Mouse (Mus musculus) embryo, embryonic 10 days (tissue): ENCODE data around the gene Pgam1.
"Not testable (repeated sequence)": the region's sequence is repeated elsewhere in the genome, so short reads cannot be mapped to it uniquely, and the experiment has no call there.

Source experiments
- DNase-seq: peaks from one replicate; pipeline ENCODE4 v3.0.0-alpha.2; 2015; ENCODE audit warnings: low spot score

The Pgam1 gene

GRCm38 (mm10) chr19:41912121-41913080 is 678 bp downstream of the Pgam1 start:
- peak; percentile 39 for DNase-seq

GRCm38 (mm10) chr19:41913774-41914591 is 2.3 kb downstream of the Pgam1 start:
- DNase-seq = no peak

GRCm38 (mm10) chr19:41914592-41914882 is 2.8 kb downstream of the Pgam1 start:
- DNase-seq = not testable (repeated sequence)

GRCm38 (mm10) chr19:41915294-41915693 is 3.6 kb downstream of the Pgam1 start:
- no peak for DNase-seq

- no peak for DNase-seq
Measured at GRCm38 (mm10) chr19:41916853-41917252, 5.1 kb downstream of the Pgam1 start.

GRCm38 (mm10) chr19:41919471-41919870 is 7.7 kb downstream of the Pgam1 start:
- no peak for DNase-seq

- DNase-seq = no peak
Measured at GRCm38 (mm10) chr19:41920412-41921067, 8.8 kb downstream of the Pgam1 start.

- DNase-seq = peak; percentile 32
Measured at GRCm38 (mm10) chr19:41932686-41933085, 21.0 kb downstream of the Pgam1 start.

GRCm38 (mm10) chr19:41933179-41934086 is 21.7 kb downstream of the Pgam1 start, which contains the start of the genes Exosc1 and Zdhhc16:
Exosc1 (minus strand) TSS chr19:41933423.
Zdhhc16 (plus strand) TSS chr19:41933480.
- peak; percentile 99 for DNase-seq

- DNase-seq = no peak
Measured at GRCm38 (mm10) chr19:41934124-41934523, 22.4 kb downstream of the Pgam1 start.

- no peak for DNase-seq
Measured at GRCm38 (mm10) chr19:41935921-41936320, 24.2 kb downstream of the Pgam1 start.

GRCm38 (mm10) chr19:41938539-41938938 is 26.8 kb downstream of the Pgam1 start:
- DNase-seq = no peak

- no peak for DNase-seq
Measured at GRCm38 (mm10) chr19:41943841-41944240, 32.1 kb downstream of the Pgam1 start.

GRCm38 (mm10) chr19:41952287-41952686 is 40.6 kb downstream of the Pgam1 start:
- no peak for DNase-seq

- no peak for DNase-seq
Measured at GRCm38 (mm10) chr19:41953574-41953973, 41.9 kb downstream of the Pgam1 start.
